Mouse (Mus musculus): ENCODE measurements at regions not wholly inside any gene's neighbourhood (a gene's known extent, or its start where the extent isn't known, plus 50 kb on each side); places are given as distances from the start of the nearest gene placed in this dataset.

DNA sequence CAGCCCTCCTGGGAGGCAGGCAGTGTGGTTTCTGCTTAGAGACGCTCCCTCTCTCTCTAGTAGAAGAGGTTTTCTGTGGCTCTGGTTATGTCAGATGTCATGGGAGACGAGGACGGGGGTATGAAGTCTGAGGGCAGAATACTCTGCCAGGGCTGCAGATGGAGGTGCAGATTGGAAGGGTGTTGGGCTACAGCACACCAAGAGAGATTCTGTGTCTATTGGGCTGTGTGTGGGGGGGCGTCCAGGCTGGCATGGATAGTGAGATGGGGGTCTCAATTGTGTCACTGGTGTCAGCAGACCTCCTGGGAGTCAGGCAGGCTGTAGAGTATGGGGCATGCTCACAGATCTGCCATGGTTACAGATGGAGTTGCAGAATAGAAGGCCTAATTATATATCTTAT, 1777.3 kb upstream of the Cdh9 start:
- no peak for DNase-seq (ENCODE audit: low read depth, low spot score)

DNA sequence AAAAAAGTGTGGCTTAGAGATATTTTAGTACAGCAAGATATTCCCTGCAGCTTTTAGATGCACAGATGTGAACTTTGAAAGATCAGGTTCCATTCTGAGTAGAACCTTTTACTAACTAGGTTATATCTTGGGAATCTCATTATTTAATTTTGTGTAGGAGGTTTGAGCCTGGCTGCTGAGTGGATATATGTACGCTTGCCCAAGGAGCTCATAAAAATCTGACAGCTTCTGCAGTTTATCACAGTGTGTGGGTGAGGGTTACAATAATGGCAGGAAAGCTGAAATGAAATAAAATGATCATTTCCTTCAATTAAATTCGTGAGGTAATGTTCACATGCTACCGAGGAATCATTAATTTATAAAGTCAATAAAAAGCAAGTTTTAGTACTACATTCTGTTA, 1746.3 kb upstream of the Cdh9 start:
- no peak for DNase-seq (ENCODE audit: low read depth, low spot score)

DNA sequence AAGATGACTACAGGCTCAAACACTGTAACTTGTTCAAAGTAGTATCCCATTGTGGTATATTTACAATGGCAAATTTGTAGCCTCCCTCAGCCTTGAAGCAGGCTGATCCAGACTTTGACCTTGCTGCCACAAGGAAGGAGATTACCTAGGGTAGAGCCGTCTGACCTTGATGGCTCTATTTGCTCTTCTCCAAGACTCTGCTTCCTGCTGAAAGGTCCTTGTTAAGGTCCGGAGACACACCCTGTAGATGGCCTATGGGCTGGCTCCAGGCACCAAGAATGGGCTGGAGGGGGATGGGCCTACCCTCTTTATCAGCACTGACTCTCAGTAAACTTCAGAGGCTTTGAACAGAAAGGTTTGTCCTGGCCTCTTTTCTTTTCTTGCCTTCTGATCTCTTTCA, 1709.2 kb upstream of the Cdh9 start:
- peak; percentile 4 for DNase-seq (ENCODE audit: low read depth, low spot score)

All from WW6 (cell line).